Mouse (Mus musculus) v-Abl transformed pro-B cells (cell line): ENCODE measurements around the gene Prtg.

Experiments
- in situ Hi-C, 2 experiments: fragments of 400-800 bp; cut with MboI; formaldehyde crosslinking; loops; one replicate each; pipeline ENCODE4 v1.15.1; 2025; ENCODE audit not compliant: unreplicated experiment in 2 of 2

The Prtg gene

DNA sequence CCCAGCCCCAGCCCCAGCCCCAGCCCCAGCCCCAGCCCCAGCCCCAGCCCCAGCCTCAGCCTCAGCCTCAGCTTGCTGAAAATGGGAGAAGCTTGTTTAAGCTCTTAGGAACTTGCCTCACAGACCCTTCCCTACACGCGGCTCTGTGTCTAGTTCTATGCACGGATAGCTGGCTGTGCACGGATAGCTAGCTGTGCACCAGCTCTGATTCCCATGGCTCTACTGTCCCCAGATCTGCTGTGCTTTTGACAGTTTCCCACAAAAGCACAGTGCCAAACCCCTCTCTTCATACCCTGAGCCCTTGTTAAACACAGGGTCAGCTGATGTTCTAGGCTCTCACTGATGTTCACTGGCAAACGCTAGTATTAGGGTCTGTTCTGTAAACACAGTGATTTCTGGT is 86.1 kb downstream of the Prtg start:
- in situ Hi-C loops: loop anchor here (5.0 to 25.0 kb wide), 3 partner anchors 65 to 430 kb away; partner anchors contain the start of genes Dyx1c1 (in 1 of the 2) and Gm44503 (in 1 of the 2)

DNA sequence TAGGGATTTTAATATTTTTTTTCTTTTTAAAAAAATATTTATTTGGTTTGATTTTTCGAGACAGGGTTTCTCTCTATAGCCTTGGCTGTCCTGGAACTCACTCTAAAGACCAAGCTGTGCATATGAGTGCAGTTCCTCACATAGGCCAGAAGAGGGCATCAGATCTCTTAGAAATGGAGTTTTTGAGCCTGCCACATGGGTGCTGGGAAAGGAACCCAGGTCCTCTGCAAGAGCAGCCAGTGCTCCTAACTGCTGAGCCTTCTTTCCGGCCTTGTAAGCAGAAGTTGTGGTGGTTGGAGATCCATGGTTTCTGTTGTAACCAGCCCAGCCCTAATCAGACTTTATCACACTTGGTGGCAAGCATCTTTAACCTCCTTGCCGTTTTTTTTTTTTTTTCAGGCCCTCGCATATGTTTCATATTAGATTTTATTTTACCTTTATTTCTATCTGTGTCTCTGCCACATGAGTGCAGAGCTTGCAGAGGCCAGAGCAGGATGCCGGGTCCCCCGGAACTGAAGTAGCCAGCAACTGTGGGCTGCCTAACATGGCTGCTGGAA is 88.2 kb downstream of the Prtg start:
- in situ Hi-C loops: loop anchor here (5.0 to 25.0 kb wide), 3 partner anchors 62 to 433 kb away; partner anchors contain the start of genes Dyx1c1 (in 1 of the 2) and Gm44503 (in 1 of the 2)

GRCm38 (mm10) chr9:72902057-72902456 is 95.4 kb downstream of the Prtg start:
- in situ Hi-C loops: no loop called here

DNA sequence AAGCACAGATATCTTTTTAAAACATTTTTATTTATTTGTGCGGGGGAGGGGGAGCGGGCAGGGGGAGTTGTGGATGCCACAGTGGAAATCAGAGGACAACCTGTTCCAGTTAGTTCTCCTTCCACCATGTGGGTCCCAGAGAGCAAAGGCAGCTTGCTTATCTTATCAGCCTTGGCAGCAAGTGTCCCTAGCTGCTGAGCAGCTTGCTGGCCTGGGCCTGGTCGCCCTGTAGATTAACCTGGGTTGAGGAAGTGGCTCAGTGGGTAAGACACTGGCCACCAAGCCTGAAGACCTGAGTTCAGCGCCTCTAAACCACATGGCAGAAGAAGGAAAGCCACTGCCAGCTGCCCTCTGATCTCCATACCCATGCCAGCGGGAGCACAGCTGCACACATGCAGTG is 95.9 kb downstream of the Prtg start:
- in situ Hi-C loops: no loop called here

DNA sequence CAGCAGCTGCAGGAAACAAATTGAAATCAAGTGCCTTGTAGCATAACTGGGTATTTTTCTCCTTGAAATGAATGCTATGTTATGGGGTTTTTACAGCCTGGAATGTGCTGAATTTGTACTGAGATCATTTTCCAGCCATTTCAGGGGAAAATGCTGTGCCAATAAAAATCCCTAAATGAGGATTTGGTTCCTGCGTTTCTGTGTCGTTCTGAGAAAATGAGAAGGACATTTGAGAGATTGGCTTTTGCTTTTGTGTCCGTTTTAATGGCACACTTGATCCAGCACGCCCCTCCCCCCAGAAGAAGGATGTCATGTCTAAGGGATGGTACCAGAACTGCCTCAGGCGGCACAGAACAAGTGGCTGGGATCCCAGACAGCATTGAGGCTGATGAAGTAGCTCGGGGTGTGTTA is 100.0 kb downstream of the Prtg start:
- in situ Hi-C loops: no loop called here

GRCm38 (mm10) chr9:72911381-72911780 is 104.7 kb downstream of the Prtg start:
- in situ Hi-C loops: no loop called here

- in situ Hi-C loops: no loop called here
Measured at GRCm38 (mm10) chr9:72913551-72913950, 106.9 kb downstream of the Prtg start.

DNA sequence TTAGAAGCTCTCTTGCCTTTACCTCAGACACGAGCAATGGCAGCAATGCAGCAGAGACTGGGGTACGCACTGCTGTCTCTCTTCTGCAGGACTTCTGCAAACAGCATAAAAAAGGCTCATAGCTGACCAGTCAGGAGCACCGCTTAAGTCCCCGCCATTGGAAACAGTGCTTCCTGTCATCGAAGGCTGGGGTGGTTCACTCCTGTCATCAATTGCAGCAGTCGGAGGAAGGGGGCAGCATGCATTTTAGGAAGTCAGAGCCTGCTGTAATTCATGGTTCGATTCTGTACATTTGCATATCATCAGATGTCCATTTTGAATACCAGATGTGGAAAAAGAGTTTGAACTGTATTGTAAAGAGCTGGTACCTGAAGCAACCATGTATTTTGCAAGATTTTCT is 109.1 kb downstream of the Prtg start:
- in situ Hi-C loops: no loop called here

GRCm38 (mm10) chr9:72923068-72923467 is 116.4 kb downstream of the Prtg start:
- in situ Hi-C loops: no loop called here

DNA sequence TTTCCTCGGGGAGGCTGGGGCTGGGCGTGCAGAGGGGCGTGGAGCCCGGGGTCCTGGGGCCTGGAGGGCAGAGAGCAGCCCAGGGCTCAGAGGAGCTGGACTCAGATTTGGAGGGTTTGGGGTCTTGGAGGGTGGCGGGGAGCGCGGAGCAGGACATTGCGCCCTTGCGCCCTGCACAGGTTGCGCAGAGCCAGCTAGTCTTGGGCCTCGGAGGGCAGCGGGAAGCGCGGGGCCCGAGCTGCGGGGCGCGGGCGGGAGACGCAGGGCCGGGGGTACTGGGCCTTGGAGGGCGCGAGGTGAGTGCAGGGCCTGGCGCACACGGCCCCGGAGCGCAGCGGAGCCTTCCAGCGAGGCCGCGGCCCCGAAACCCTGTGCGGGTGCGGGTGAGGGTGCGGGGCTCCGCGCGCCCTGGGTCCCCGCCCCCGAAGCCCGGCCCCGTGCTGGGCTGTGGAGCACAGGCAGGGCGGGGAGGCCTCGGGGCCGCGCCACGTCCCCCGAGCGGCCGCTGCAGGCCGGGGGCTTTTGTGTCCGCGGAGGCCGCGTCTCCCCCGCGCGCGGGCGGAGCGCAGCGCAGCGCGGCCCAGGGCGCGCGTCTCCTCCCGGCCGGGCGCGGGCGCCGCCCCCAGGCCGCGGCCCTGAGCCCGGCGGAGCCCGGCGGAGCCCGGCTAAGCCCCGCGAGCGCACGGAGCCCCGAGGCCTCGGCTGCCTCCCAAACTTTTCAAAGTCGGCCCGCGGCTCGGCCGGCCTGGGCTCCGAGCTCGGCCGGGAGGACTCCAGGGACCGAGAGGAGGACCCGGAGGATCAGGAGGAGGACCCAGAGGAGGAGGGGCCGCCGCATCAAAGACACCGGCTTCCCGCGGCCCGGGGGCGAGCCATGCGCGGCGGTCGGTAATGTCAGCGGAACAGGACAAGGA is 118.6 kb downstream of the Prtg start, which contains the start of gene Pygo1:
Pygo1 (plus strand) TSS at position 625 of the 914 bp plus-strand sequence.
- in situ Hi-C loops: loop anchor here in 1 of 2 experiments (25.0 kb wide), 2 partner anchors 1062 to 1113 kb away; no protein-coding TSS in a partner anchor

GRCm38 (mm10) chr9:72925935-72926258 is 119.2 kb downstream of the Prtg start:
- in situ Hi-C loops: loop anchor here in 1 of 2 experiments (25.0 kb wide), 2 partner anchors 1061 to 1114 kb away; no protein-coding TSS in a partner anchor

GRCm38 (mm10) chr9:72931166-72931790 is 124.6 kb downstream of the Prtg start:
- in situ Hi-C loops: loop anchor here in 1 of 2 experiments (25.0 kb wide), 2 partner anchors 1056 to 1119 kb away; no protein-coding TSS in a partner anchor

DNA sequence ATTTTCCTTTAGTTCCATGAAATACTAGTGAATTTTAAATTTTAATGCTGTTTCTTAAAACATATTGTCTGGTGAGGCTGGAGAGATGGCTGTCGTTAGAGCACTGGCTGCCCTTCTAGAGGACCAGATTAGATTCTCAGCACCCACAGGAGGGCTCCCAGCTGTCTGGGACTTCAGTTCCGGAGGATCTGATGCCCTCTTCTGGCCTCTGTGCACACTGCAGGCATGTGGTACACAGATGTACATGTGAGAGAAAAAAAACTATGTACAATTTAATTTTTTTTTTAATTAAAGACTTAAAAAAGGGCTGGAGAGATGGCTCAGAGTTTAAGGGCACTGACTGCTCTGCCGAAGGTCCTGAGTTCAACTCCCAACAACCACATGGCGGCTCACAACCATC is 128.6 kb downstream of the Prtg start:
- in situ Hi-C loops: loop anchor here in 1 of 2 experiments (25.0 kb wide), 2 partner anchors 1052 to 1123 kb away; no protein-coding TSS in a partner anchor

DNA sequence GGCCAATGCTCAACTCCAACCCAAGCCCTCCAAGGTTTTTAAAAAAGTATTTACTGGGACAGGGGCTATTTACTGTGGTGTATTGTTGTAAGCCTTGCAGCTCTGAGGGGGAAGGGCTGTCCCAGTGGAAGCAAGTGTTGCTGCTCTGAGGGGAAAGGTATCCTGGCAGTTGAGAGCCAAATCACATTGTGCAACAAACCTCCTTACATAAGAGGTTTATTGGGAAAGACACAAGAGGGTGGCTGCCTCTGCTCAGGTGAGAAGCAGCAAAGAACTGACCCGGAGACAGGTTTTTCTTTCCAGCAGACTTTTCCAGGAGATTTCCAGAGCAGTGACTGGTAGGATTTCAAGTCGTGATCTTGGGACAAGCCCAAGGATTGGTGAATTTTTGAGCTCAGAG is 129.6 kb downstream of the Prtg start:
- in situ Hi-C loops: loop anchor here in 1 of 2 experiments (25.0 kb wide), 2 partner anchors 1051 to 1124 kb away; no protein-coding TSS in a partner anchor

GRCm38 (mm10) chr9:72943424-72943823 is 136.8 kb downstream of the Prtg start:
- in situ Hi-C loops: loop anchor here in 1 of 2 experiments (25.0 kb wide), 2 partner anchors 1044 to 1131 kb away; no protein-coding TSS in a partner anchor

DNA sequence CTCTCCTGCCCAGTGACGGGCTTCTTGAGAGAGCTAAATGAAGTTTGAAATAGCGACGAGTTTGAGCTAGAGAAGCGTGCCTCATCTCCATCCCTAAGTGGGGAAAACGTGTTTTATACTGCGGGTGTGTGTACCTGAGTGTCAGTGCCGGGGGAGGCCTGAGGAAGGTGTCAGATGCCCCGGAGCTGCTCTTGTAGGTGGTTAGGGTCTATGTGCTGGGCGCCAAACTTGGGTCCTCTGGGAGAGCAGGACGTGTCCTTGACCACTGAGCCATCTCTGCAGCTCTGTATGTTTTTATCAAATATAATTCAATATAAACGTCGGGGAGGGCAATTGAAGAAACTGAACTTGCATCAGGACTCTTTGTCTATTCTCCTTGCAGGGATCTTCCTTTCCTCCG is 137.6 kb downstream of the Prtg start:
- in situ Hi-C loops: loop anchor here in 1 of 2 experiments (25.0 kb wide), 2 partner anchors 1043 to 1132 kb away; no protein-coding TSS in a partner anchor

DNA sequence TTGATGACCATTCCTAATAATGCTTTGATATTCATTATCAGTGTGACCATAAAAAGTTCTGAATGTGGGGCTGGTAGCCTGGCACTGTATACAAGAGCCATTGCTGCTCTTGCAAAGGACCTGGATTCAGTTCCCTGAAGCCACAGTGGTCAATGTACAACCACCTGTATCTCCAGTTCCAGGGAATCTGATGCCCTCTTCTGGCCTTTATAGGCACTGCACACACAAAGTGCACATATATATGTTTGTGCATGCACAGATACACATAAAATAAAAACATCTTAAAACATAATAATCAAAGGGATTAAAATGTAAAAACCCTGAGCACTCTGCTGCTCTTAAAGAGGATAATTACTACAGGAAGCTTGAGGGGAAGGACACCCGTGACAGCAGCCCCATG is 140.3 kb downstream of the Prtg start:
- in situ Hi-C loops: loop anchor here in 1 of 2 experiments (25.0 kb wide), 2 partner anchors 1040 to 1135 kb away; no protein-coding TSS in a partner anchor

- in situ Hi-C loops: loop anchor here in 1 of 2 experiments (25.0 kb wide), 2 partner anchors 1038 to 1137 kb away; no protein-coding TSS in a partner anchor
Measured at GRCm38 (mm10) chr9:72949572-72949971, 142.9 kb downstream of the Prtg start.

DNA sequence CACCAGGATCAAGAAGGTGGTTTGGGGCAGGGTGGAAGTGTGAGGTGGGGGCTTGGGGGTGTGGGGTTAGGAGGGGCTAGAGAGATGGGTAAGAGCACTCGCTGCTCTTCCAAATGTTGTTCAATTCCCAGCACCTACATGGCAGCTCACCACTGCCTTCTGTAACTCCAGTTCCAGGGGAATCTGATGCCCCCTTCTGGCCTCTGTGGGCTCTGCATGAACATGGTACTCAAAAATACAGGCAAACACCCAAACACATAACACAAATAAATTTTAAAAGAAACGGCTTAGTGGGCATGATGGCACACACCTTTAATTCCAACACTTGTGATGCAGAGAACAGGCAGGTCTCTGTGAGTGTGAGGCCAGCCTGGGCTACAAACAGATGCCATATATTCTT is 148.1 kb downstream of the Prtg start:
- in situ Hi-C loops: loop anchor here in 1 of 2 experiments (5.0 kb wide), 1 partner anchor 62 kb away; no protein-coding TSS in a partner anchor

DNA sequence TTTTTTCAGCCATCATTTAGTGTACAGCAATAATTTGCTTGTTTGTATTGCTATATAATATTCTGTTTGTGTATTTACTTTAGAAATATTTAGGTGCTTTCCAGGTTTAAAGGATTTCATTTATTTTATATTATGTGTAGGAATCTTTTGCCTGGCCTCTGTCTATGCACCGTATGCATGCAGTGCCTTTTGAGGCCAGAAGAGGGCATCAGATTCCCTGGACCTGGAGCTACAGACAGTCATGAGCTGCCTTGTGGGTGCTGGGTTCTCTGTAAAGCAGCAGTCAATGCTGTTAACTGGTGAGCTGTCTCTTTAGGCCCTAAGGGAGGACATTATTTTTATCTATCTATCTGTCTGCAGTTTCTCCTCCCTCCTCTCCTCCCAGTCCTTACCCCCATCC is 148.9 kb downstream of the Prtg start:
- in situ Hi-C loops: loop anchor here in 1 of 2 experiments (5.0 kb wide), 1 partner anchor 63 kb away; no protein-coding TSS in a partner anchor
